Mouse (Mus musculus) liver, embryonic 13.5 days (tissue): ENCODE measurements around the gene Tlk1. TPM values are rescaled to one million over a fixed set of nuclear protein-coding genes. Genes with fewer than 3 reads are reported as not detected.

ENCODE experiments used
- ATAC-seq: fragments of 200-750 bp; cut with Nextera tagmentation; 2 replicates; pipeline ENCODE4 v1.8.0; 2017; ENCODE audit warnings: low read depth, mild to moderate bottlenecking, moderate number of reproducible peaks, moderate library complexity
- DNase-seq: peaks from one replicate; pipeline ENCODE4 v3.0.0; 2022
- H3K27ac ChIP-seq: fragments of 300-500 bp; sonication (generic); 2 replicates; pipeline ENCODE4 v1.5.1; 2015; ENCODE audit warnings: moderate library complexity, mild to moderate bottlenecking, inconsistent platforms
- H3K27me3 ChIP-seq: fragments of 300-500 bp; sonication (generic); 2 replicates; pipeline ENCODE4 v1.6.1; 2015; ENCODE audit warnings: mild to moderate bottlenecking, inconsistent platforms
- H3K36me3 ChIP-seq: fragments of 300-500 bp; sonication (generic); 2 replicates; pipeline ENCODE4 v1.6.1; 2015; ENCODE audit warnings: mild to moderate bottlenecking, inconsistent platforms
- H3K4me1 ChIP-seq: fragments of 300-500 bp; sonication (generic); replicated peaks from 2 replicates; pipeline ENCODE4 v1.6.1; 2015; ENCODE audit warnings: inconsistent platforms
- H3K4me2 ChIP-seq: fragments of 300-500 bp; sonication (generic); 2 replicates; pipeline ENCODE4 v1.6.1; 2015; ENCODE audit warnings: inconsistent platforms, mild to moderate bottlenecking, moderate library complexity
- H3K4me3 ChIP-seq: fragments of 300-500 bp; sonication (generic); replicated peaks from 2 replicates; pipeline ENCODE4 v1.5.1; 2015; ENCODE audit warnings: mild to moderate bottlenecking, inconsistent platforms
- H3K9ac ChIP-seq: fragments of 300-500 bp; sonication (generic); 2 replicates; pipeline ENCODE4 v1.6.1; 2015; ENCODE audit warnings: mild to moderate bottlenecking, inconsistent platforms
- H3K9me3 ChIP-seq: fragments of 300-500 bp; sonication (generic); replicated peaks from 2 replicates; pipeline ENCODE4 v1.6.1; 2016; ENCODE audit warnings: inconsistent platforms
- WGBS: fragments of 180-500 bp; shearing (Covaris S2); methylation state at CpG from one replicate; pipeline ENCODE4 v1.1.7; 2015; ENCODE audit not compliant: insufficient replicate concordance; 5-methylcytosine and 5-hydroxymethylcytosine counted together
- polyA plus RNA-seq: library from polyadenylated mRNA; unstranded; fragments of >200 nt; fragmentation: Nextera tagmentation; extraction: Ambion mirVana; gene quantifications from 2 replicates; pipeline ENCODE4 v1.2.1, GENCODE M21; 2015

Gene Tlk1
- polyA plus RNA-seq, 1 experiment from 2014 or later = 28.1 TPM

DNA sequence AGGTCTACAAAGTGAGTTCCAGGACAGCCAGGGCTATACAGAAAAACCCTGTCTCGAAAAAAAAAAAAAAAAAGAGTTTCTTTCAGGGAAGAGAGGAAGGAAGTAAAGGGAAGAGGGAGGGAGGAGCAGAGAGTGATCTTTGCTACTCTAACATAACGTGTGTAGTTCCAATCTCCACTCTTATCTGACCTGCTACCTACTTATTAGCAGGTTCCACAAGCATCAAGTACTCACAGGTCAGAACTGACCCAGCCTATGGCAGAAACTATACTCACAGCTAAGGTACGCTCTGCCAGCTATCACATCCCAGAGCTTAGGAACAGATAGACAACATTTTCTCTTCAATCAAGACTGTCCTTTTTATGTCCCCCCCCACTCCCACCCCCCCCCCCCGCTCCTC, 90.0 kb downstream of the Tlk1 start:
- DNase-seq = no peak
- H3K27ac ChIP-seq = no peak overlapping the region
- no peak overlapping the region for H3K9ac ChIP-seq
- no peaks in the 10 kb centered on the region for H3K9me3 ChIP-seq
- H3K4me2 ChIP-seq = no peak overlapping the region
- ATAC-seq = no peak
- 55% methylated on average over 4 of the region's 4 CpGs for WGBS
- no peaks in the 10 kb centered on the region for H3K4me1 ChIP-seq
- H3K27me3 ChIP-seq = no peaks in the 10 kb centered on the region
- H3K4me3 ChIP-seq = no peak overlapping the region
- peaks cover 75% of the 10 kb centered on the region for H3K36me3 ChIP-seq

- Histone ChIP-seq H3K9me3 (no peaks in the 10 kb centered on the region), H3K4me1 (no peaks in the 10 kb centered on the region), H3K36me3 (peaks cover 68% of the 10 kb centered on the region), H3K4me3 (no peak overlapping the region), H3K4me2 (no peak overlapping the region), H3K9ac (no peak overlapping the region), H3K27ac (no peak overlapping the region), H3K27me3 (no peaks in the 10 kb centered on the region)
- WGBS = 83% methylated on average over 2 of the region's 2 CpGs
- no peak for DNase-seq
- ATAC-seq = no peak
Measured at GRCm38 (mm10) chr2:70727089-70727488, 98.4 kb downstream of the Tlk1 start.

DNA sequence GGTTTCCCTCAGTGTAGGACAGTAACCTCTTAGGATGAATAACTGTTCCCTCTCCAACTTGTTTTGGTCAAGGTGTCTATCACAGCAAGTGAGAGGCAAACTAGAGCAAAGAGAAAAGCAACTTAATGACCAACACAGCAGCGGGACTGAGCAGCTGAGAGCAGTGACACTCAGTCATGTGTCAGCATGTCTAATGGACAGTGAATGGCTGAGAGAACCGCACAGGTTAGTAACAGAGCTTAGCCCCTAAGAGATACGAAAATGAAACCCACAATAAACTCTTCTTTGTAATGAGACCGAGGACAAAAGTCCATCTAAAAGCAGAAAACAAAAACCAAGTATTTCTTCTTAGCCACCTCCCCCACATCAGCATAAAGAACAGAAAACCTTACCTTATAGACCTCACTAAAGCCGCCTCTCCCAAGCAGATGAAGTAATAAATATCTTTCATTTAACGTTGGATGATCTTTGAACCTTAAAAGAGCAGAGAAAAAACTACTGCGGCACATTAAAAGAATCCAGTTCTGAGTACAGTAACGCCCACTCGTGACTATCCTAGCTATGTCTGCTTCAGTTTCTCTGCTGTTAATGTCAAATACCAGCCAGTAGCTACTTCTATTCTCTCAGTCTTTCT, 101.8 kb downstream of the Tlk1 start:
- ATAC-seq (no peak), DNase-seq (no peak)
- Histone ChIP-seq H3K4me1 (no peaks in the 10 kb centered on the region), H3K4me3 (no peak overlapping the region), H3K9me3 (no peaks in the 10 kb centered on the region), H3K36me3 (peaks cover 73% of the 10 kb centered on the region), H3K4me2 (no peak overlapping the region), H3K9ac (no peak overlapping the region), H3K27me3 (no peaks in the 10 kb centered on the region), H3K27ac (no peak overlapping the region)
- WGBS = 93% methylated on average over 9 of the region's 9 CpGs

GRCm38 (mm10) chr2:70710878-70711277, 114.7 kb downstream of the Tlk1 start:
- 90% methylated on average over 4 of the region's 4 CpGs for WGBS
- peaks cover 64% of the 10 kb centered on the region for H3K36me3 ChIP-seq
- H3K4me2 ChIP-seq = no peak overlapping the region
- no peak overlapping the region for H3K4me3 ChIP-seq
- no peaks in the 10 kb centered on the region for H3K4me1 ChIP-seq
- no peaks in the 10 kb centered on the region for H3K27me3 ChIP-seq
- H3K9ac ChIP-seq = no peak overlapping the region
- H3K9me3 ChIP-seq = no peaks in the 10 kb centered on the region
- DNase-seq (no peak), ATAC-seq (no peak)
- no peak overlapping the region for H3K27ac ChIP-seq

DNA sequence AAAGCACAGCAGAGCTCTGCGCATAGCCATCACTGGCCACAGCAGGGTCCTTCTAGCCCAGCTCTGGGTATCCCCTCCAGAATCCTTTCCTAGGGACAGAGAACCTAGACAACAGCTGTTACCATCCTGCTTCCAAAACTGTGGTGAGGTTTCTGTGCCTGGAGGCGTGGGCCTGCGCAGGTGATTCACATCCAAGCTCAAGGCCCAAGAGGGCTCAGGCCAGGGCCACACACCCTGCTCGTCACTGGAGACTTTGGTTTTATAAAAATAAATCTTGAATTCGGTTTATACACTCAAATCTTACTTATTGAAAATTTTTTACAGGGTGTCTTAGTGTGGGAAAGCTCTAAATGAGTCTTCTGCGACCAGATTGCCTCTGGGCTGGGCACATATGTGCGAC, 115.3 kb downstream of the Tlk1 start:
- Histone ChIP-seq H3K4me1 (no peaks in the 10 kb centered on the region; the same call in 1 of the 2 replicates), H3K4me2 (no peak overlapping the region), H3K9me3 (no peaks in the 10 kb centered on the region), H3K27me3 (no peaks in the 10 kb centered on the region), H3K27ac (no peak overlapping the region), H3K9ac (no peak overlapping the region), H3K36me3 (peaks cover 59% of the 10 kb centered on the region), H3K4me3 (no peak overlapping the region)
- DNase-seq (no peak), ATAC-seq (no peak)
- 90% methylated on average over 7 of the region's 7 CpGs for WGBS

DNA sequence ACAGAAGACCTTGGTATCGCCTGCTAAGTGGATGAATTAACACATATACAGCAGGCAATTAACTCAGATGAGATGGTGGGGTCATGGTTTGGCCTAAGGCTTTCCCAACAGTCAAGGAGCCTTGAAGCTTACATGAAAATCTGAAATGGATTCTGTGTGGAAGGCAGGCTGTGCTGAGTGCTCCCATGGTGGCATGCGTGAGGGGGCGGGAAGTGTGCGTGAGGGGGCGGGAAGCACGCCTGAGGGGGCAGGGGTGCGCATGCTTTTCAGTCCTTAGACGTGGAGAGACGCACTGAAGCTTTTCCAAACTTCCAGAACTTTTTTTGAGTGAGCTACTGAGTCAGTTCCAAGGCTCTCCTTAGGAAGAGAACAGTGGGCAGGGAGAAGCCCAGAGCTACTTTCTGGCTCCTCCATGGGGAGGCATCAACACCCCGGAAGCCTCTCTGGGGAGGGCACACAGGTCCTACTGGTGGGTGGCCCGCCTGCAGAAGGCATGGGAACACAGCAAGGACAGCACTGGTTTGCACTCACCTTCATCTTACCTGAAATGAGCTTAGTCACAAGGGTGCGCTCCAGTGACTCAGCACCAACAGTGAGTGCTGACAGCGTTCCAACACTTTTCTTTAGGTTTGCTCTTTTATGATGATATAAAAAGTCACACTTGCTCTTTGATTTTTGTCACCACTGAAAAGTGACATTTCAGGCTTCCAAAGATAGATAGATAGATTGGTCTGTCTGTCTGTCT, 116.4 kb downstream of the Tlk1 start:
- no peak for DNase-seq
- no peak for ATAC-seq
- Histone ChIP-seq H3K4me1 (peaks cover 6% of the 10 kb centered on the region), H3K4me3 (no peak overlapping the region), H3K36me3 (peaks cover 51% of the 10 kb centered on the region), H3K27me3 (no peaks in the 10 kb centered on the region), H3K9ac (no peak overlapping the region), H3K4me2 (no peak overlapping the region), H3K9me3 (no peaks in the 10 kb centered on the region), H3K27ac (no peak overlapping the region)
- 89% methylated on average over 13 of the region's 13 CpGs for WGBS

DNA sequence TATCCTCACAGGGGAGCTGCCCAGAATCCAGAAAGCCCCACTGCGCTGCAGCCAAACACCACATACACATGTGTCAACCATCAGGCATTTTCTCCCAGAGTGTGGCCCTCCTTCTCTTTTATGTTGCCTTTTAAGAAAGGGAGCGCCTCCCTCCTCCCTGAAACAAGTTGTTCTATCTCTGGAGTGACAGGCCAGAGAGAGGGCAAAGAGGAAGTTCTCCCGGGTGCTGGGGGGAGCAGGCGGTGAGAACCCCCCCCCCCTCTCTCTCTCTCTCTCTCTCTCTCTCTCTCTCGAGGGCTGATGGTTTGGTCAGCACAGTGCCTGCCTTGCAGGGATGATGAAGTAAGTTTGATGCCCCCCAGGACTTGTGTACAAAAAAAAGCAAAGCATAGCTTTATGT, 123.1 kb downstream of the Tlk1 start:
- WGBS = 24% methylated on average over 5 of the region's 5 CpGs
- no peak overlapping the region for H3K9ac ChIP-seq
- H3K4me2 ChIP-seq = no peak overlapping the region
- ATAC-seq = no peak
- H3K27me3 ChIP-seq = no peaks in the 10 kb centered on the region
- no peak overlapping the region for H3K27ac ChIP-seq
- 0 out of 2 replicates have a peak, but pooled peaks cover 4% of the 10 kb centered on the region for H3K36me3 ChIP-seq
- no peak overlapping the region for H3K4me3 ChIP-seq
- no peak for DNase-seq
- no peaks in the 10 kb centered on the region for H3K9me3 ChIP-seq
- peaks cover 6% of the 10 kb centered on the region for H3K4me1 ChIP-seq

DNA sequence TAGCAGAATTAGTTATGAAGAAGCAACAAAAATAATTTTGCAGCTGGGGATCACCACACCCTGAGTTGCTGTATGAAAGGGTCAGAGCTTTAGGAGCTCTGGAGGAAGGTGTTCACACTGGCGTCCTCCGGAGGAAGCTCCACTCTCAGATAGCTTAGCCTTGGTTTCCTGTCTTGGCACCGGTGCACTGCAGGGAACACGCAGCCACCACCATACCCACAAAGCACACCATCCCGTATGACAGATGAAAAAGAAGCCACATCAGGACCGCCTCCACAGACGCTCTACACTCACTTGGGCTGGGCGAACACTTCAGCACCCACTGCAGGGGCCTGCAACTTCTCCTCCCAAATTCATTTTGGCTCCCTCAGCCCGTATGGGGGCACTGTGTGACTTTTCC, 124.0 kb downstream of the Tlk1 start:
- no peaks in the 10 kb centered on the region for H3K27me3 ChIP-seq
- ATAC-seq = no peak

GRCm38 (mm10) chr2:70700851-70701250, 124.7 kb downstream of the Tlk1 start:
- DNase-seq (no peak), ATAC-seq (no peak)
- Histone ChIP-seq H3K27ac (no peak overlapping the region), H3K4me1 (peaks cover 6% of the 10 kb centered on the region), H3K4me2 (no peak overlapping the region), H3K9me3 (no peaks in the 10 kb centered on the region), H3K4me3 (no peak overlapping the region), H3K36me3 (0 out of 2 replicates have a peak, but pooled peaks cover 4% of the 10 kb centered on the region), H3K27me3 (no peaks in the 10 kb centered on the region), H3K9ac (no peak overlapping the region)
- 81% methylated on average over 3 of the region's 3 CpGs for WGBS

More for the DNA sequence above, 124.0 kb downstream of the Tlk1 start:
- Histone ChIP-seq H3K9ac (no peak overlapping the region), H3K4me2 (no peak overlapping the region), H3K9me3 (no peaks in the 10 kb centered on the region), H3K4me1 (peaks cover 6% of the 10 kb centered on the region), H3K36me3 (0 out of 2 replicates have a peak, but pooled peaks cover 4% of the 10 kb centered on the region), H3K4me3 (no peak overlapping the region), H3K27ac (no peak overlapping the region)
- WGBS = 19% methylated on average over 9 of the region's 9 CpGs
- no peak for DNase-seq

DNA sequence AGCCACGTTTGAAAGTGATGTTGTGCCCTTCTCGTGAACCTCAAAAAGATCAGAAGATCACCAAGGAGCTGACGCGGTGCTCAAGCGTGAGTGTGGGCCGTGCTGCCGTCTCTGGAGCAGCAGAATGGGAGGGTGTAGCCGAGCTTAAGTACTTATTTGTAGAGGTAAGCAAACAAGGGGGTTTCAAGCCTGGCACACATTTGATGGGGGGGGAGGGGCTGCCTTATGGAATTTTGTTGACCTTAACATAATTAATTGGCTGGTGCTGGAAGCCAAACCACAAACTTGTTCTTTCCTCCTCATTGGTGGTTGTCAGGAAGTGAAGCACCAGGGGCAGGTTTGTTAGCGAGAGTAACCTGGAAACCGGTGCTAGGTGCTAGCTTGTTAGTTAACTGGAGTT, 129.8 kb downstream of the Tlk1 start:
- Histone ChIP-seq H3K27me3 (no peaks in the 10 kb centered on the region), H3K9ac (no peak overlapping the region), H3K27ac (no peak overlapping the region), H3K4me3 (no peak overlapping the region), H3K4me1 (no peaks in the 10 kb centered on the region), H3K9me3 (no peaks in the 10 kb centered on the region), H3K36me3 (peaks cover 27% of the 10 kb centered on the region), H3K4me2 (no peak overlapping the region)
- 84% methylated on average over 10 of the region's 10 CpGs for WGBS
- ATAC-seq = no peak
- no peak for DNase-seq

GRCm38 (mm10) chr2:70690195-70690594, 135.3 kb downstream of the Tlk1 start:
- no peaks in the 10 kb centered on the region for H3K9me3 ChIP-seq
- no peak overlapping the region for H3K9ac ChIP-seq
- ATAC-seq (no peak), DNase-seq (no peak)
- 83% methylated on average over 11 of the region's 11 CpGs for WGBS
- H3K4me3 ChIP-seq = no peak overlapping the region
- no peak overlapping the region for H3K4me2 ChIP-seq
- H3K4me1 ChIP-seq = no peaks in the 10 kb centered on the region
- peaks cover 78% of the 10 kb centered on the region for H3K36me3 ChIP-seq
- no peaks in the 10 kb centered on the region for H3K27me3 ChIP-seq
- H3K27ac ChIP-seq = no peak overlapping the region
